Mouse (Mus musculus) hematopoietic stem cell, adult 5-6 weeks (primary cell): ENCODE measurements around the gene Wars2. TPM values are rescaled to one million over a fixed set of nuclear protein-coding genes. Genes with fewer than 3 reads are reported as not detected.

Experiments used
- total RNA-seq: library from RNA; stranded (forward); fragments of 172-1452, 232-1000 nt; gene quantifications from 2 replicates; pipeline ENCODE4 v1.2.3, GENCODE M21; 2017

The Wars2 gene
- total RNA-seq, 1 experiment from 2014 or later, result 7.8 TPM

Other genes with a start within 250 kb of the Wars2 start
- not detected in 2 replicates for gene Hao2, start 247.8 kb upstream of the Wars2 start, total RNA-seq
- gene Tbx15, start 99.3 kb downstream of the Wars2 start, total RNA-seq, result not detected in 2 replicates